Mouse (Mus musculus) urinary bladder, postnatal 25 days (tissue): ENCODE measurements around the gene Spink2.
"Not testable (repeated sequence)": the region's sequence is repeated elsewhere in the genome, so short reads cannot be mapped to it uniquely, and the experiment has no call there.

Experiments used
- DNase-seq: peaks from one replicate; pipeline ENCODE4 v3.0.0; 2022; ENCODE audit warnings: low spot score

Spink2 gene

DNA sequence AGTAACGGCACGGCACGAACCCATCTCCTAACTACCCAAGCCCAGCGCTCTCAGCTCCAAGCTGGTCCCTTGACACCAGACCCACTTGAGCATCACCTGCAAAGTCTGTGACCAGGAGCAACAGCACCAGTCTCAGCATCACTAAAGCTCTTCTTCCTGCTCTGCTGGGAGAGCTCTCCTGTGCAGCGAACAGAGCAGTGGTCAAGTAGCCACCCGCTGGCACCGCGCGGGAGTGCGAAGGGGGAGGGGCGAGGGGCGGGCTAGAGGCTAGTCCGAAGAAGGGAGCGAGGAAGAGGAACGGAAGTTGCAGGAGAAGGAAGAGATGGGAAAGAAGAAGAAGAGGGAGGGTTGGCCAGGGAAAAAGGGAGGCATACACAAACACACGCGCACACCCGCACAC, at the start of gene Spink2:
TSS of gene Spink2 (minus strand) at position 236 of the 400 bp plus-strand sequence.
- peak; percentile 15 for DNase-seq

DNA sequence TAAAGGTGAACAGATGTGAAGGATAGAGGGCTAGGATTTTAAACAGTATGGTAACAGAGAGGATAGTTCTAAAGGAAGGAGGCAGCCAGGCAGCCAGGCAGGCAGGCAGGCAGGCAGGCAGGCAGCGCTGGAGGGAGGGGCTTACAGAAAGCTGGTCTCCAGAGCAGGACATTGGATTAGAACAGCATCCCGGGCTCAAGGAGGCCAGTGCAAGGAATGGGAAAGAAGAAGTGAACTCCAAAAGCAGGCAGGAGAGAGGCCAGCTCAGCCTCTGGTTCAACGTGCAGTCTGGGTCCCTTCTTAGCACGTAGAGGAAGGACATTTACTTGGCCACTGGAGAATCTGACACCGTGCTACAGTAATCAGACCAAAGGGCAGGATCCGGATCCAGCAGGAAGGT, 48.9 kb upstream of the Spink2 start:
- DNase-seq: no peak

DNA sequence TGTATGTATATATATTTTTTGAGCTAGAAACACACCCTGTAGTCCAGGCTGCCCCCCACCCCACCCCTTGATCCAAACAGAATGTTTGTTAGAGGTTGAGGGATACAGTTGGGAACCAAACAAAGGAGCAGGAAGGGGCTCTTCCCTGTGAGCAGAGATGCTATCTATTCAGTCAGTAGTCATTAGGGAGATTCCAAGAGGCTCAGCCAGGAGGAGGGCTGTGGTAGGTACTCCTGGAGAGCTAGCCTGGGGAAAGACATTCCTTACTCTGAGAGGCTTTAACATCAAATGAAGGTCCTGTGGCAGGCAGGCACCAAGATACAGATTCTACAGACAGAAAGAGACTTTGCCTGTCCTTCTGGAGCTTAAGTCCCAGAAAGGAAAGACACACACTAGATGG, 48.0 kb upstream of the Spink2 start:
- no peak for DNase-seq

DNA sequence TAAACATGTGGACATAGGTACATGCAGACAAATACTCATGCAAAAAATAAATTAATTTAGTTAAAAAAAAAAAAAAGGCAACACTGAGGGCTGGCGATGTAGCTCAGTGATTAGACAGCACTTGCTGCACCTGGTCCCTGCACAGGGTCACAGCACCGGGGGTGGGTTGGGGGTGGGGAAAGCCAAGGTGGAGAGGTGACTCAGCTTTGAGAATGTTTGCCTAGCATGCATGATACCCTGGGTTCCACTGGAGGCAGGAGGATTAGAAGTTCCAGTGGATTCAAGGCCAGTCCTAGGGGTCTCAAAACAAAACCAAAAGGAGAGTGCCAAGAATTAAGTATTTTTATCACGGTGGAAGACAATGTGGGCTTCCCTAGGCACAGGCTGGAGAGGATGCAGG, 46.3 kb upstream of the Spink2 start:
- no peak for DNase-seq

DNA sequence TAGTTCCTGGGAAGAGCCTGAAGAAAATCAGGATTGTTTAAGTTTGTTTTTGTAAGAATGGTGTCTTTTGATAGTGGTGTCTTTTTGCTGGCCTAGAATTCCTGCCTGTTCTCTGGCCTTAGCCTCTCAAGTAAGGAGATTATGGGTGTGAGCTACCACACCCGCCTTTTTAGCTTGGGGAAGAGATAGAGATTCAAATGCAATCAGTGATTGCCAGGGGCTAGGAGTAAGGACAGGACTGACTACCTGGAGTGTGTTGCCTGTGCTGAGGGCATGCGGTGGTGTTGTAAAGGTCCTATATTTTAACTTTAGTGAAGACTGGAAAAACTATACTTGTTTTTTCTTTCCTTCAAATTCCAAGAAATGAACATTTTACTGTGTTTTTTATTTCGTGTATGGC, 43.1 kb upstream of the Spink2 start:
- DNase-seq: no peak

DNA sequence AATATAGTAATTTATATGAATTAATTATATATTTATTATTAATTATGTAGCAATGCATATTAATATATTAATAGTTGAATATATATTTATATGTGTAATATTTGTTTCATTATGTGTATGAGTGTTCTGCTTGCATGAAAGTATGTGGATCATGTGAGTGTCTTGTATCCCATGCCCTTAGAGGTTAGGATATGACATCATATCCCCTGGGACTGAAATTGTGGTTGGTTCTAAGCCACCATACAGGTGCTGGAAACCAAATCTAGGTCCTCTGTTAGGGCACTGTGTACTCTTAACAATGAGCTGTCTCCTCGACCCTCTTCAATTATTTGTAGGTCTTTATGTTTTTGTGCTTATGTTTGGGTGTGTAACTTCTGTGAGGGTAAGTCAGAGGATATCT, 41.9 kb upstream of the Spink2 start:
- no peak for DNase-seq

GRCm38 (mm10) chr5:77252115-77252827, 41.0 kb upstream of the Spink2 start:
- no peak for DNase-seq

- no peak for DNase-seq
Observed at GRCm38 (mm10) chr5:77251656-77252055, 40.4 kb upstream of the Spink2 start.

DNA sequence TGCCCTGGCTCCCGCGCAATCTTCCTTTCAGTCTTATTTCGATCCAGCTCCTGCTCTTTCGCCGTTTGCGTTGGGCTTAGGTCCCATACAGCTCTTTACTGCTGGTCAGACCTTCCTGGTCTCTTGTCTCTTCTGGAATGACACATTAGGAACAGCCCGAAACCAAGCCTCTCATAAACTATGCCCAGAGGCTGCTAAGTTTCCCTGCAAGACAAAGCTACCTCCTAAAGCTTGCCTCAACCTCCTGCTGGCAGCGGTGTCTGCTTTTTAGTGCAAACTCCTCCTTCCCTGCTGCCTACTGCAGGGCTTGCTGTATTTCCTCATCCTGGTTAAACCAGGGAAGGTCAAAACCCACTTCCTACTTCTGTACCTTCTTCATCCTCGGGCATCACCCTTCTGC, 38.8 kb upstream of the Spink2 start:
- no peak for DNase-seq

GRCm38 (mm10) chr5:77245787-77246671, 34.8 kb upstream of the Spink2 start:
- no peak for DNase-seq

GRCm38 (mm10) chr5:77245463-77245786, 34.2 kb upstream of the Spink2 start:
- no peak for DNase-seq

DNA sequence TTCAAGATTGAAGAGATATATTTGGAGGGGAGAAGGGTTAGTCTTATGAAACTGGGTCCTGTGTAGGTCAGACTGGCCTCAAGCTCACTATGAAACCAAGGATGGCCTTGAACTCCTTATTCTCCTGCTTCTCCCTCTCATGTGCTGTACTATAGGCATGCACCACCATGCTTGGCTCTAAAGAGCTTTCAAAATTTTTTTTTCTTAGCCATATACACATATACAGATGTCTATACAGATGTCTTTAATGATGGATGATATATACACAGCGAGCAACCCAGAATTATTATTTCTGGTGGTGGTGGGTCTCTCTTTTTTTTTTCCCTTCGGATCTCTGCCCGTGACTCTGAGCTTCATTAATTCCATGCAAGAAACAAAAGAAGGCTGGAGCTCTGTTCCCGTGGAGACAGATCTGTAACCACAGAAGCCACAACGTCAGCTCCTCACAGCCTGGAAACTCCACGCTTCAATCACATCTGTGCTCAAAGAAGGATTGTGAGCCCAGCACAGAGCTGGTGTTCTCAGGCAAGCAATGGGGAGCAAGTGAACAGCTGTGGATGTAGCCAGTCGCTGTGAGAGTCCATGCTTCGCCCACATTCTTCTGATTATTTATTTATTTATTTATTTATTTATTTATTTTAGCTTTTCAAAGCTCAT, 33.2 kb upstream of the Spink2 start:
- no peak for DNase-seq

- DNase-seq: no peak
Observed at GRCm38 (mm10) chr5:77237104-77237503, 25.8 kb upstream of the Spink2 start.

- DNase-seq: no peak
Observed at GRCm38 (mm10) chr5:77234921-77235320, 23.6 kb upstream of the Spink2 start.

GRCm38 (mm10) chr5:77231863-77232262, 20.6 kb upstream of the Spink2 start:
- DNase-seq: not testable (repeated sequence)

DNA sequence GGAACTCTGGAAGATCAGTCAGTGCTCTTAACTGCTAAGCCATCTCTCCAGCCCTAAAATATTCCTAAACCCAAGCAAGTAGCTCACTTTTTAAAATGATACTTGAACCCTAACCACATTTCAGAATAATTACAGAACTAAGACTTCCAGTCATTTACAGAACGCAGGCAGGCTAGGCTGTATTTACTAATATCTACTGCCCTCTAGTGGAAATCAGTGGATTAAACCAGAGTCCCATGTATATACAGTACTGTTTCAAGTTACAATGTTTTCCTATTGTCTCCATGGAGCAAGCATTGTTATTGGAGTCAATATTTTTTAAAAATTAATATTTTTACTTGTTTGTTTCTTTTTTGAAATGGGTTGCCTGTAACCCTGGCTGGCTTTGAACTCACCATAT, 17.7 kb upstream of the Spink2 start:
- no peak for DNase-seq

- DNase-seq: no peak
Observed at GRCm38 (mm10) chr5:77223043-77223975, 12.0 kb upstream of the Spink2 start.

DNA sequence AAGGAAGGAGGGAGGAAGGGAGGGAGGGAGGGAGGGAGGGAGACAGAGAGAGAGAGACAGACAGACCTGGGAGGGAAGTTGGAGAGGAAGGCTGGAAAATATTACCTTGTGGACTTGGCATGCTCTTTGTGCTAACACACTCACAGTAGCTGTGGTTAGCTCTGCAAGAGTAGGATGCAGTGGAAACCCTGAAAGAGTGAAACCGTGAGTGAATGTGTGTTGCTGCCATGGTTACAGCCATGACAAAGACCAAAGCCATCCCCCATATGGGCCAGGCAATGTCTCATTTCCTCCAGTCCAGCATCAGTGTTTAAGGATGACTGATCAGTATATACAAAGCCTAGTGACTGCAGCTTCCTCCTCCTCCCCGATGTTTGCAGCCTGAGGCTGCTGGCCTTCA, 6.5 kb upstream of the Spink2 start:
- no peak for DNase-seq

DNA sequence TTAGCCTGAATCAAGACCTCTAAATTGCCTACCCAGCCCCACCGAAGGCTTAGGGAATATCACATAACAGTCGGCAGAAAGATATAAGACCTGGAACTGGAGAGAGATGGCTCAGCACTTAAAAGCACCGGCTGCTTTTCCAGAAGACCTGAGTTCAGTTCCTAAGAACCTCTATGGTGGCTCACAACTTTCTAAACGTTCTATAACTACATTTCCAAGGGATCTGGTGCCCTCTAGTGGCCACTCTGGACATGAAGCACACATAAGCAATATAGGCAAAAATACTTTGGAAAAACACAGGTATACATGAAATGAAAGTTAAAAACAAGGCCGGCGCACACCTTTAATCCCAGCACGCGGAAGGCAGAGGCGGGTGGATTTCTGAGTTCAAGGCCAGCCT, 5.9 kb upstream of the Spink2 start:
- DNase-seq: peak; percentile 76

DNA sequence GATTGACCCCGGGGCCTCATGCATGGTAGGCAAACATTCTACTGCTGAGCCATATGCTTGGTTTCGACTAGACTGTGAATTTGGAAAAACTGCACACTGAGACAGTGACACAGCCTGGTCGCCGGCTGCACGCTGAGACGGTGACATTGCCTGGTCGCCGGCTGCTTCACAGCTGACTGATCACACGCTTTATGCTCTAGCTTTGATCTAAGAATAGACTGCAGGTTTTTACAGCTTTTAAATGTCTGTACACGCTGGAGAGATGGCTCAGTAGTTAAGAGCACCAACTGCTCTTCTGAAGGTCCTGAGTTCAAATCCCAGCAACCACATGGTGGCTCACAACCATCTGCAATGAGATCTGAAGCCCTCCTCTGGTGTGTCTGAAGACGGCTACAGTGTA, 5.1 kb downstream of the Spink2 start:
- no peak for DNase-seq

DNA sequence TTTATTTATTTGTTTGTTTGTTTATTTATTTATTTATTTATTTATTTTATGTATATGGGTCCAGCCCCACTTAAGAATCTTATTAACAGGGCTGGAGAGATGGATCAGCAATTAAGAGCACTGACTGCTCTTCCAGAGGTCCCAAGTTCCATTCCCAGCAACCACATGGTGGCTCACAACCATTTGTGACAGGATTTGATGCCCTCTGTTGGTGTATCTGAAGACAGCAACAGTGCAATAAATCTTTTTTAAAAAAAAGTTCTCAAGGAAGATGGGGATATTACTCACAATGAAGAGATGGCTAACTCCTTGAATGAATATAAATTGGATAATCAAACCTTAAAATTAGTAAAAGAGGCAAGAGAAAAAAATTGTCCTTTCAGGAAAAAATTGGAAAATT, 9.0 kb downstream of the Spink2 start:
- DNase-seq: no peak

GRCm38 (mm10) chr5:77200695-77201094, 10.6 kb downstream of the Spink2 start:
- DNase-seq: no peak
